Mouse (Mus musculus) brain, embryonic 18.5 days (tissue): ENCODE results near the gene Stil.
A peak's percentile ranks its signal among the peaks of the same experiment; 100 is the strongest.
"Not testable (repeated sequence)": the region's sequence is repeated elsewhere in the genome, so short reads cannot be mapped to it uniquely, and the experiment has no call there.

Experiments used
- DNase-seq: peaks from one replicate; pipeline ENCODE4 v3.0.0-alpha.2; 2012; ENCODE audit warnings: low read depth, low spot score

The Stil gene

GRCm38 (mm10) chr4:114999773-115000428 is at the start of gene Stil:
Gene Stil (plus strand): TSS chr4:115000159.
- DNase-seq: peak; percentile 96

- no peak for DNase-seq
Measured at GRCm38 (mm10) chr4:114953172-114953571, 46.8 kb upstream of the Stil start.

GRCm38 (mm10) chr4:114957403-114957802 is 42.6 kb upstream of the Stil start:
- DNase-seq: no peak

- no peak for DNase-seq
Measured at GRCm38 (mm10) chr4:114958231-114958630, 41.7 kb upstream of the Stil start.

- DNase-seq: no peak
Measured at GRCm38 (mm10) chr4:114958786-114959185, 41.2 kb upstream of the Stil start.

- no peak for DNase-seq
Measured at GRCm38 (mm10) chr4:114959533-114959932, 40.4 kb upstream of the Stil start.

- not testable (repeated sequence) for DNase-seq
Measured at GRCm38 (mm10) chr4:114960881-114961280, 39.1 kb upstream of the Stil start.

- no peak for DNase-seq
Measured at GRCm38 (mm10) chr4:114970736-114971135, 29.2 kb upstream of the Stil start.

- DNase-seq: no peak
Measured at GRCm38 (mm10) chr4:114973229-114973740, 26.7 kb upstream of the Stil start.

- DNase-seq: no peak
Measured at GRCm38 (mm10) chr4:114982619-114983018, 17.3 kb upstream of the Stil start.

- no peak for DNase-seq
Measured at GRCm38 (mm10) chr4:114983020-114983419, 16.9 kb upstream of the Stil start.

- DNase-seq: no peak
Measured at GRCm38 (mm10) chr4:114986211-114986590, 13.8 kb upstream of the Stil start.

GRCm38 (mm10) chr4:114986591-114987432 is 13.1 kb upstream of the Stil start, which contains the start of gene Cmpk1:
Gene Cmpk1 (minus strand): TSS chr4:114987241.
- peak; percentile 67 for DNase-seq

- DNase-seq: no peak
Measured at GRCm38 (mm10) chr4:114994218-114994617, 5.7 kb upstream of the Stil start.

- DNase-seq: no peak
Measured at GRCm38 (mm10) chr4:114997051-114997450, 2.9 kb upstream of the Stil start.

GRCm38 (mm10) chr4:114999445-114999772 is 550 bp upstream of the Stil start:
- DNase-seq: no peak

GRCm38 (mm10) chr4:115000429-115000795 is 453 bp downstream of the Stil start:
- DNase-seq: no peak

- DNase-seq: no peak
Measured at GRCm38 (mm10) chr4:115014276-115014675, 14.3 kb downstream of the Stil start.

- DNase-seq: no peak
Measured at GRCm38 (mm10) chr4:115019997-115020396, 20.0 kb downstream of the Stil start.

- DNase-seq: no peak
Measured at GRCm38 (mm10) chr4:115035043-115035442, 35.1 kb downstream of the Stil start.

- no peak for DNase-seq
Measured at GRCm38 (mm10) chr4:115038242-115038641, 38.3 kb downstream of the Stil start.

GRCm38 (mm10) chr4:115045621-115046020 is 45.7 kb downstream of the Stil start:
- no peak for DNase-seq

- no peak for DNase-seq
Measured at GRCm38 (mm10) chr4:115047750-115048149, 47.8 kb downstream of the Stil start.
